Mouse (Mus musculus) brain, adult 10 weeks (tissue): ENCODE results near the gene Calb2. TPM values are rescaled to one million over a fixed set of nuclear protein-coding genes. Genes with fewer than 3 reads are reported as not detected.

Experiments
- polyA plus RNA-seq: library from polyadenylated mRNA; stranded (reverse); fragments of 350-450 nt; fragmentation: Illumina TruSeq; extraction: RNeasy Lipid Tissue Mini Kit (QIAGEN cat#74804); gene quantifications from one replicate; pipeline ENCODE4 v1.2.3, GENCODE M21; 2015; ENCODE audit warnings: low read depth, low replicate concordance

Calb2 gene
- 74.2 TPM for polyA plus RNA-seq

GRCm38 (mm10) chr8:110168046-110168445, at the start of gene Calb2:
TSS of gene Calb2 (minus strand) at chr8:110168210.

GRCm38 (mm10) chr8:110215365-110215764, 47.4 kb upstream of the Calb2 start, which contains the start of gene Cmtr2:
TSS of gene Cmtr2 (plus strand) at chr8:110215665.

GRCm38 (mm10) chr8:110102653-110103052, 65.4 kb downstream of the Calb2 start, which contains the start of gene Gm17720:
TSS of gene Gm17720 (minus strand) at chr8:110102753.

GRCm38 (mm10) chr8:110100907-110101306, 67.1 kb downstream of the Calb2 start, which contains the start of gene Gm21964:
TSS of gene Gm21964 (plus strand) at chr8:110101207.

Other genes starting within 250 kb of the Calb2 start
- 0.55 TPM for gene Marveld3, start 206.0 kb downstream of the Calb2 start, polyA plus RNA-seq
- gene Tat, start 177.8 kb downstream of the Calb2 start, polyA plus RNA-seq: 0.30 TPM
- gene Chst4, start 128.5 kb downstream of the Calb2 start, polyA plus RNA-seq: not detected
- gene Zfp612, start 88.5 kb downstream of the Calb2 start, polyA plus RNA-seq: 28.6 TPM
- not detected for gene Gm21964, start 67.0 kb downstream of the Calb2 start, polyA plus RNA-seq
- not detected for gene Gm17720, start 65.5 kb downstream of the Calb2 start, polyA plus RNA-seq
- 6.0 TPM for gene Cmtr2, start 47.5 kb upstream of the Calb2 start, polyA plus RNA-seq
- gene Hydin, start 98.8 kb upstream of the Calb2 start, polyA plus RNA-seq: 0.48 TPM